Mouse (Mus musculus): ENCODE results near the gene S100a7a. TPM values are rescaled to one million over a fixed set of nuclear protein-coding genes. Genes with fewer than 3 reads are reported as not detected.

S100a7a gene
- polyA plus RNA-seq, 1 experiment, result not detected

- Histone ChIP-seq H3K4me1 (ENCODE audit: control insufficient read depth, insufficient read depth, low read length) (no peaks in the 10 kb centered on the region), H3K4me3 (ENCODE audit: control insufficient read depth, low read depth, low read length) (no peak overlapping the region), H3K36me3 (ENCODE audit: control insufficient read depth, insufficient read depth, low read length) (no peaks in the 10 kb centered on the region), H3K27ac (ENCODE audit: control insufficient read depth, insufficient read depth, low read depth, low read length) (no peak overlapping the region), H3K27me3 (ENCODE audit: control insufficient read depth, insufficient read depth, low read length) (no peaks in the 10 kb centered on the region)
- no peak for TF ChIP-seq POLR2A (IDR thresholded peaks at IDR 0.05; ENCODE audit: control insufficient read depth, low read depth, low read length)
- TF ChIP-seq CTCF (IDR thresholded peaks at IDR 0.05; ENCODE audit: control insufficient read depth, insufficient read depth, insufficient replicate concordance, low read depth, low read length), result peak; percentile 70; the same call in 1 of the 2 replicates
Observed at GRCm38 (mm10) chr3:90644220-90644619, 9.6 kb upstream of the S100a7a start.

DNA sequence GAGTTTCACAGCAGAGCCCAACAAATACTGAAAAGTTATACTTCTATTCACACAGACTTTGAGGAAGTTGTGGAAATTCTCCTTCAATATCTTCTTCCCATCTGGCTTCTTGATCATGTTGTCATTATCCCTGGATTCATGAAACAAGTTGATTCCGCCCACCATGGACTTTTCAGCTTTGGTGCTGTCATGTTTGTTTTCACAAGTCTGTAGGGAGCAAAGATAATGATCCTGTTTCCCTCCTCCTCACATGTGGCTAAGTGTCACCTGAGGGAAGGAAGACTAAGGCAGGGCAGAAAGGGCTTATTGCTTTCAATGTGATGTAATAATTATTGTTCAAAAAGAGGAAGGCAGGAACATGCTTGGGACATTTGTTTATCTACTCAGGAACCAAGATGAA, 6.5 kb upstream of the S100a7a start:
- Histone ChIP-seq H3K36me3 (ENCODE audit: control insufficient read depth, insufficient read depth, low read length) (no peaks in the 10 kb centered on the region), H3K4me3 (ENCODE audit: control insufficient read depth, low read depth, low read length) (no peak overlapping the region), H3K27me3 (ENCODE audit: control insufficient read depth, insufficient read depth, low read length) (no peaks in the 10 kb centered on the region), H3K27ac (ENCODE audit: control insufficient read depth, insufficient read depth, low read depth, low read length) (no peak overlapping the region), H3K4me1 (ENCODE audit: control insufficient read depth, insufficient read depth, low read length) (no peaks in the 10 kb centered on the region)
- no peak for TF ChIP-seq CTCF (IDR thresholded peaks at IDR 0.05; ENCODE audit: control insufficient read depth, insufficient read depth, insufficient replicate concordance, low read depth, low read length)
- no peak for TF ChIP-seq POLR2A (IDR thresholded peaks at IDR 0.05; ENCODE audit: control insufficient read depth, low read depth, low read length)

- TF ChIP-seq CTCF (IDR thresholded peaks at IDR 0.05; ENCODE audit: control insufficient read depth, insufficient read depth, insufficient replicate concordance, low read depth, low read length), result no peak
- no peak for TF ChIP-seq POLR2A (IDR thresholded peaks at IDR 0.05; ENCODE audit: control insufficient read depth, low read depth, low read length)
- Histone ChIP-seq H3K27ac (ENCODE audit: control insufficient read depth, insufficient read depth, low read depth, low read length) (no peak overlapping the region), H3K4me3 (ENCODE audit: control insufficient read depth, low read depth, low read length) (no peak overlapping the region), H3K4me1 (ENCODE audit: control insufficient read depth, insufficient read depth, low read length) (no peaks in the 10 kb centered on the region), H3K36me3 (ENCODE audit: control insufficient read depth, insufficient read depth, low read length) (no peaks in the 10 kb centered on the region), H3K27me3 (ENCODE audit: control insufficient read depth, insufficient read depth, low read length) (no peaks in the 10 kb centered on the region)
Observed at GRCm38 (mm10) chr3:90648981-90649380, 4.8 kb upstream of the S100a7a start.

DNA sequence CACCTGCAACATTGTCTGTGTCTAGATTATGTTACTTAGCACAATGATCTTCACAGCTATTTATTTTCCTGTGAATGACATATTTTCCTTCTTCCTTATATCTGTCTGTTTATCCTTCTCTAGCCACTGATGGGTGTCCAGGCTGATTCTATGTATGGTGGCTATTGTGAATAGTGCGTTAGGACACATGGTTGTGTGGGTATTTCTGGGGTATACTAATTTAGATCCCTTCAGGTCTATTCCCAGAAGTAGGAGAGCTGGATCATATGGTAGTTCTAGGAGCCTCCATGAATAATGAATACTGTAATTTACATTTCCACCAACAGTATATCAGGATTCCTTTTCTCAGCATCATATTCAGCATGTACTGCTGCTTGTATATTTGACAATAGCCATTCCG, 4.0 kb upstream of the S100a7a start:
- Histone ChIP-seq H3K4me1 (ENCODE audit: control insufficient read depth, insufficient read depth, low read length) (no peaks in the 10 kb centered on the region), H3K4me3 (ENCODE audit: control insufficient read depth, low read depth, low read length) (no peak overlapping the region), H3K36me3 (ENCODE audit: control insufficient read depth, insufficient read depth, low read length) (no peaks in the 10 kb centered on the region), H3K27me3 (ENCODE audit: control insufficient read depth, insufficient read depth, low read length) (no peaks in the 10 kb centered on the region), H3K27ac (ENCODE audit: control insufficient read depth, insufficient read depth, low read depth, low read length) (no peak overlapping the region)
- no peak for TF ChIP-seq POLR2A (IDR thresholded peaks at IDR 0.05; ENCODE audit: control insufficient read depth, low read depth, low read length)
- TF ChIP-seq CTCF (IDR thresholded peaks at IDR 0.05; ENCODE audit: control insufficient read depth, insufficient read depth, insufficient replicate concordance, low read depth, low read length), result no peak

DNA sequence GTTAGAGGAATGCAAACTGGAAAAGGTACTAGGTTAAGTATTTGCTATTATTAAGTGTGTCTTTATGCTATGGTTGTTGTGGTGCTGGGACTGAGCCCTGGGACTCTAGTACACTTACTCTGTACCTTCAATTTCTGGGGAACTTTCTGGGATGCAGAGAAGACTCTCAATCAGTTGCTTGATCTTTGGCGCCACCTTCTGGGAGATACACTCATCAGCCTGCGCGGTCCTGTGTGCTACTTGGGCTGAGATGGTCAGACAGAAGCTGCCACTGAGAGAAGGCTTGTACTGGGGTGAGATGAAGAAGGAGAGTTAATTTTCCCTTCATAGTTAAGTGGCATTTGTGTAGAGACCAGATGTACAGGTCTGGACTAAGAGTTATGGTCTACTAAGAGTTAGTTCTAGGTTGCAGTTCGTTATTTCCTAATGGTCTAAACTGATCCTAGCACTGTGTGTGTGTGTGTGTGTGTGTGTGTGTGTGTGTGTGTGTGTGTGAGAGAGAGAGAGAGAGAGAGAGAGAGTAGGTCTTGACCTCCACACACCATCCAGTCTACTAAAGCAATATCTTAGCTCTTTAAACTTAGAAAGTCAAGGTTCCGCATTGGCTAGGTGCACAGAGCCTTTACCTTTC, 824 bp upstream of the S100a7a start:
- no peak overlapping the region for H3K27ac ChIP-seq (ENCODE audit: control insufficient read depth, insufficient read depth, low read depth, low read length)
- no peaks in the 10 kb centered on the region for H3K36me3 ChIP-seq (ENCODE audit: control insufficient read depth, insufficient read depth, low read length)
- H3K27me3 ChIP-seq (ENCODE audit: control insufficient read depth, insufficient read depth, low read length), result no peaks in the 10 kb centered on the region
- no peak overlapping the region for H3K4me3 ChIP-seq (ENCODE audit: control insufficient read depth, low read depth, low read length)
- TF ChIP-seq POLR2A (IDR thresholded peaks at IDR 0.05; ENCODE audit: control insufficient read depth, low read depth, low read length) (no peak), CTCF (IDR thresholded peaks at IDR 0.05; ENCODE audit: control insufficient read depth, insufficient read depth, insufficient replicate concordance, low read depth, low read length) (peak; percentile 48; the same call in 1 of the 2 replicates)
- H3K4me1 ChIP-seq (ENCODE audit: control insufficient read depth, insufficient read depth, low read length), result no peaks in the 10 kb centered on the region

GRCm38 (mm10) chr3:90657405-90657804, 3.6 kb downstream of the S100a7a start:
- Histone ChIP-seq H3K4me1 (ENCODE audit: control insufficient read depth, insufficient read depth, low read length) (no peaks in the 10 kb centered on the region), H3K36me3 (ENCODE audit: control insufficient read depth, insufficient read depth, low read length) (no peaks in the 10 kb centered on the region), H3K27me3 (ENCODE audit: control insufficient read depth, insufficient read depth, low read length) (no peaks in the 10 kb centered on the region), H3K4me3 (ENCODE audit: control insufficient read depth, low read depth, low read length) (no peak overlapping the region), H3K27ac (ENCODE audit: control insufficient read depth, insufficient read depth, low read depth, low read length) (no peak overlapping the region)
- no peak for TF ChIP-seq CTCF (IDR thresholded peaks at IDR 0.05; ENCODE audit: control insufficient read depth, insufficient read depth, insufficient replicate concordance, low read depth, low read length)
- TF ChIP-seq POLR2A (IDR thresholded peaks at IDR 0.05; ENCODE audit: control insufficient read depth, low read depth, low read length), result no peak

GRCm38 (mm10) chr3:90659364-90660044, 5.7 kb downstream of the S100a7a start:
- Histone ChIP-seq H3K27ac (ENCODE audit: control insufficient read depth, insufficient read depth, low read depth, low read length) (no peak overlapping the region), H3K4me1 (ENCODE audit: control insufficient read depth, insufficient read depth, low read length) (no peaks in the 10 kb centered on the region), H3K27me3 (ENCODE audit: control insufficient read depth, insufficient read depth, low read length) (no peaks in the 10 kb centered on the region), H3K36me3 (ENCODE audit: control insufficient read depth, insufficient read depth, low read length) (no peaks in the 10 kb centered on the region), H3K4me3 (ENCODE audit: control insufficient read depth, low read depth, low read length) (no peak overlapping the region)
- TF ChIP-seq CTCF (IDR thresholded peaks at IDR 0.05; ENCODE audit: control insufficient read depth, insufficient read depth, insufficient replicate concordance, low read depth, low read length), result no peak
- no peak for TF ChIP-seq POLR2A (IDR thresholded peaks at IDR 0.05; ENCODE audit: control insufficient read depth, low read depth, low read length)

Data from testis, adult 2 months (tissue).